Mouse (Mus musculus) neural tube, embryonic 15.5 days (tissue): ENCODE measurements around the gene Whrn. TPM values are rescaled to one million over a fixed set of nuclear protein-coding genes. Genes with fewer than 3 reads are reported as not detected.

Experiments
- ATAC-seq: fragments of 200-750 bp; cut with Nextera tagmentation; 2 replicates; pipeline ENCODE4 v1.8.0; 2017; ENCODE audit warnings: mild to moderate bottlenecking, moderate TSS enrichment, moderate library complexity; ENCODE audit not compliant: low FRiP score
- H3K27ac ChIP-seq: fragments of 300-500 bp; sonication (generic); replicated peaks from 2 replicates; pipeline ENCODE4 v1.5.1; 2015; ENCODE audit warnings: mild to moderate bottlenecking, inconsistent platforms
- H3K27me3 ChIP-seq: fragments of 300-500 bp; sonication (generic); replicated peaks from 2 replicates; pipeline ENCODE4 v1.6.1; 2015; ENCODE audit warnings: inconsistent platforms
- H3K36me3 ChIP-seq: fragments of 300-500 bp; sonication (generic); 2 replicates; pipeline ENCODE4 v1.6.1; 2015; ENCODE audit warnings: inconsistent platforms
- H3K4me1 ChIP-seq: fragments of 300-500 bp; sonication (generic); 2 replicates; pipeline ENCODE4 v1.6.1; 2015; ENCODE audit warnings: inconsistent platforms
- H3K4me2 ChIP-seq: fragments of 300-500 bp; sonication (generic); 2 replicates; pipeline ENCODE4 v1.6.1; 2015; ENCODE audit warnings: inconsistent platforms, mild to moderate bottlenecking, moderate library complexity
- H3K4me3 ChIP-seq: fragments of 300-500 bp; sonication (generic); replicated peaks from 2 replicates; pipeline ENCODE4 v1.5.1; 2015; ENCODE audit warnings: mild to moderate bottlenecking, inconsistent platforms
- H3K9ac ChIP-seq: fragments of 300-500 bp; sonication (generic); replicated peaks from 2 replicates; pipeline ENCODE4 v1.6.1; 2015; ENCODE audit warnings: mild to moderate bottlenecking, inconsistent platforms
- H3K9me3 ChIP-seq: fragments of 300-500 bp; sonication (generic); replicated peaks from 2 replicates; pipeline ENCODE4 v1.6.1; 2016; ENCODE audit warnings: inconsistent platforms
- WGBS: fragments of 180-500 bp; shearing (Covaris S2); methylation state at CpG from one replicate; pipeline ENCODE4 v1.1.7; 2015; ENCODE audit warnings: mixed read lengths; 5-methylcytosine and 5-hydroxymethylcytosine counted together
- polyA plus RNA-seq: library from polyadenylated mRNA; unstranded; fragments of >200 nt; fragmentation: Nextera tagmentation; extraction: Ambion mirVana; gene quantifications from 2 replicates; pipeline ENCODE4 v1.2.1, GENCODE M21; 2015

The Whrn gene
- 5.5 and 5.6 TPM in 2 replicates for polyA plus RNA-seq

DNA sequence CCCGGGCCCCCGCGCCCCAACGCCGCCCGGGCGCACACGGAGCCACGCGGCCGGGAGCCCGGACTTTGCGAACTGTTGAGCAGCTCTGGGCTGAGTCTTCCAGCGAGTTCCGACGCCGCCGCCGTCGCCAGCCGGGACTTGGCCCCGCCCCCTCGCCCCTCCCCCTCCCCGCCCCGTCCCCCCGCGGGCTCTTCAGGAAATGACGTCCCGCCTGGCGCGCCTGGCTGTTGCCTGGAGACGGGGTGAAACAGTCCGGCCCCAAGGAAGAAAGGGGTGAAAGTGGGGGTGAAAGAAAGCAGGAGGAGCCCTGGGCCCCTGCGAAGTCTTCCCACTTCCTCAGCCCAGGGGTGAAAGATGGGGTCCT, at the start of gene Whrn:
Gene Whrn (minus strand): TSS at position 77 of the 364 bp plus-strand sequence.
- peak; percentile 73 for ATAC-seq
- Histone ChIP-seq H3K9ac (peak within 1 kb of the TSS; percentile 53), H3K9me3 (no peaks in the 10 kb centered on the region), H3K27me3 (0 out of 2 replicates have a peak, but pooled peaks cover 3% of the 10 kb centered on the region), H3K4me3 (peak within 1 kb of the TSS; percentile 63), H3K36me3 (no peaks in the 10 kb centered on the region), H3K4me2 (peak within 1 kb of the TSS; percentile 78), H3K27ac (peak within 1 kb of the TSS; percentile 52; the same call in 1 of the 2 replicates), H3K4me1 (peaks cover 46% of the 10 kb centered on the region)
- WGBS = under 1% methylated on average over 16 of the region's 34 CpGs

DNA sequence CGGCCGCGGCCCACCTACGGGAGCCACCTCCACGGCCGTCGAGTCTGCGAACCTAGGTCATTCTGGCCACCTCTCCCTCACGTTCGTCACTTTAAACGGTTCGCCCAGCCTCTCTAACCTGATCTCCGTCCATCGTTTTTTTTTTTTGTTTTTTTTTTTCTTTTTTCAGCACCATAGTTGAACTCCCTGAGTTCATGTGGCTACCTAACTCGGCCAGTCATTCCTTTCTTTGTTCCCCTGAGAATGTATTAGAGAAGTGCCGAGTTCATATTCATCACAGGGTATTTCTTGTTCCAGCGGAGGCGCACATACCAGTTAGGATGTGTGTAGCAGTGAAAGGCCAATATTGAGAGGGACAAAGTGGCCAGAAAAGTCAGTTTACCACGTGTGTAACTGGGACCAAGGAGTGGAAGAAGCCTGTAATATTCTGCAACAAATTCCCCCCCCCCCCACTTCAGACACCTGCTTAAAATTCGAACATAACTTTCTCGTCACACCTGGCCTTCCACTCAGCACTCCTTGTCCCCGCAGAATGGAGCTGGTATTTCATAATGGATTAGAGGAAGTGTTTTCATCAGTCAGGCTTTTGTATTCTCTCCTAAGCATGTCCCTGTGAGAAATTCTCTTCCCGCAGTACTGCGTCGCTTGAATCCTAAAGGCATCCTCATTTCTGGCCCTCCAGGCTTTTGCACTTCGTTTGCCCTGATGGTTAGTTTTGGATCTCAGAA, 49.6 kb upstream of the Whrn start:
- Histone ChIP-seq H3K9ac (peak overlapping the region; percentile 92), H3K4me2 (peak overlapping the region; percentile 69), H3K4me3 (peak overlapping the region; percentile 67), H3K9me3 (no peaks in the 10 kb centered on the region), H3K27ac (peak overlapping the region; percentile 88), H3K36me3 (peaks cover 12% of the 10 kb centered on the region), H3K27me3 (no peaks in the 10 kb centered on the region), H3K4me1 (peaks cover 32% of the 10 kb centered on the region)
- no peak; the same call in 1 of the 2 replicates for ATAC-seq
- 13% methylated on average over 26 of the region's 26 CpGs for WGBS

DNA sequence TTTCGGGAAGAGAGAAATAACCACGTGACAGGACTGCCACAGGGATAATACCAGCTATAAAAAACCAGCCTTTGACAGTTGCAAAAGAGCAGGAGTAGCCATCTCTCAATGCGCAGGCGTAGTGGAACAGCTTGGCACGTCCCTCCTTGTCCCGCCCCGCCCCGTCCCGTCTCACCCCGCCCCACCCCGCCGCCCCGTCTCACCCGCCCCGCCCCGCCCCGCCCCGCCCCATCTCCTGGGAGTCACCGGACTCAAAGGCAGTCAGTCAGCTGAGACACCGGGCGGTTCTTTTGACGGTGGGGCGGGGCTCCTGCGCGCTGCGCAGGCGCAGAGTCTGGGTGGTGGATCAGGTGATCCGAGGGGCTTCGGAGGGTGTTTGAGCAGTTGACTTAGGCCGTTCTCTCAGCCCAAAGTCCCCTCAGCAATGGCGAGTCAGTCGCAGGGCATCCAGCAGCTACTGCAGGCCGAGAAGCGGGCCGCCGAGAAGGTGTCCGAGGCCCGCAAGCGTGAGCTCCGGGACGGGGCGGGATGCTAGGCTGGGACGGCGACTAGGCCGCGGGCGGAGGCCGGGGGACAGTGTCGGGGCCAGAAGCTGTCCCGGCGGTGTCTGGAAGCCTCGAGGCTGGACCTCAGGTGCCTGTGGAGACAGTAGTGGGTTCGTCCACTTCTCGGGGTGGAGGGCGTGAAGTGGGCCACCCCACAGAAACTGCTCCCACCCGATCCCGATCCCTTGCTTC, 48.9 kb upstream of the Whrn start, which contains the start of gene Atp6v1g1:
Gene Atp6v1g1 (plus strand): TSS at position 279 of the 737 bp plus-strand sequence.
- under 1% methylated on average over 53 of the region's 57 CpGs for WGBS

GRCm38 (mm10) chr4:63543746-63544493, 48.1 kb upstream of the Whrn start:
- H3K4me2 ChIP-seq = peak overlapping the region; percentile 69
- H3K27ac ChIP-seq = peak overlapping the region; percentile 88
- H3K4me3 ChIP-seq = peak overlapping the region; percentile 67
- H3K9ac ChIP-seq = no peak overlapping the region
- no peaks in the 10 kb centered on the region for H3K27me3 ChIP-seq
- peaks cover 32% of the 10 kb centered on the region for H3K4me1 ChIP-seq
- H3K9me3 ChIP-seq = no peaks in the 10 kb centered on the region
- H3K36me3 ChIP-seq = peaks cover 2% of the 10 kb centered on the region
- 55% methylated on average over 10 of the region's 10 CpGs for WGBS
- peak; percentile 61 for ATAC-seq

More for the DNA sequence above, 48.9 kb upstream of the Whrn start, which contains the start of gene Atp6v1g1:
- H3K9ac ChIP-seq = peak within 1 kb of the TSS; percentile 92
- peak within 1 kb of the TSS; percentile 67 for H3K4me3 ChIP-seq
- ATAC-seq = peak; percentile 96
- H3K27me3 ChIP-seq = no peaks in the 10 kb centered on the region
- peak within 1 kb of the TSS; percentile 69 for H3K4me2 ChIP-seq
- peaks cover 10% of the 10 kb centered on the region for H3K36me3 ChIP-seq
- no peaks in the 10 kb centered on the region for H3K9me3 ChIP-seq
- peak within 1 kb of the TSS; percentile 88 for H3K27ac ChIP-seq
- peaks cover 32% of the 10 kb centered on the region for H3K4me1 ChIP-seq

DNA sequence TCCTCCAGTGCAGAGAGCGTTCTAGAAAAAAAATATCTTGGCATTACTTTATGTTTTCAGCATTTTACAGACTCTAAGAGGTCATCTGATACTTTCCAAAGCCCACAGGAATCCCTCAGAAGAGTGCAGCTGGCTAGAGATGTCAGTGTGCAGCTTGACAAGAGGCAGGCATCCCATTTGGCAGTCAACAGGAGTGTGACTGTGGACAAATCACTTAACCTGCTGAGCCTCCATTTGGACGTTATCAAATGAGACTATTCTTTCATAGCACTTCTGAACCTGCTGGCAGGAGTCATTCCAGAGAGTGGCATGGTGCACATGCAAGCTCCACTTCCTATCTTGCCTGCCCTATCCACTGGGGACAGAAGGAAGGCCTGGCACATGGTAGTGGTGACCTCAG, 46.4 kb upstream of the Whrn start:
- WGBS = 83% methylated on average over 2 of the region's 2 CpGs
- H3K4me3 ChIP-seq = no peak overlapping the region
- no peak for ATAC-seq
- no peak overlapping the region for H3K4me2 ChIP-seq
- H3K27ac ChIP-seq = no peak overlapping the region
- H3K9me3 ChIP-seq = no peaks in the 10 kb centered on the region
- no peaks in the 10 kb centered on the region for H3K27me3 ChIP-seq
- peaks cover 26% of the 10 kb centered on the region for H3K4me1 ChIP-seq
- H3K36me3 ChIP-seq = no peaks in the 10 kb centered on the region
- no peak overlapping the region for H3K9ac ChIP-seq

- Histone ChIP-seq H3K4me1 (peaks cover 3% of the 10 kb centered on the region; the same call in 1 of the 2 replicates), H3K4me2 (no peak overlapping the region), H3K27me3 (0 out of 2 replicates have a peak, but pooled peaks cover 3% of the 10 kb centered on the region), H3K27ac (no peak overlapping the region), H3K4me3 (no peak overlapping the region), H3K36me3 (no peaks in the 10 kb centered on the region), H3K9ac (no peak overlapping the region), H3K9me3 (no peaks in the 10 kb centered on the region)
- ATAC-seq = peak; percentile 32; the same call in 1 of the 2 replicates
- 67% methylated on average over 4 of the region's 4 CpGs for WGBS
Observed at GRCm38 (mm10) chr4:63537602-63538001, 41.8 kb upstream of the Whrn start.

GRCm38 (mm10) chr4:63530409-63530808, 34.6 kb upstream of the Whrn start:
- H3K4me3 ChIP-seq = no peak overlapping the region
- H3K4me1 ChIP-seq = no peaks in the 10 kb centered on the region
- H3K9ac ChIP-seq = no peak overlapping the region
- 80% methylated on average over 7 of the region's 7 CpGs for WGBS
- H3K4me2 ChIP-seq = no peak overlapping the region
- no peaks in the 10 kb centered on the region for H3K9me3 ChIP-seq
- no peak for ATAC-seq
- H3K27me3 ChIP-seq = 0 out of 2 replicates have a peak, but pooled peaks cover 3% of the 10 kb centered on the region
- H3K36me3 ChIP-seq = no peaks in the 10 kb centered on the region
- H3K27ac ChIP-seq = no peak overlapping the region

DNA sequence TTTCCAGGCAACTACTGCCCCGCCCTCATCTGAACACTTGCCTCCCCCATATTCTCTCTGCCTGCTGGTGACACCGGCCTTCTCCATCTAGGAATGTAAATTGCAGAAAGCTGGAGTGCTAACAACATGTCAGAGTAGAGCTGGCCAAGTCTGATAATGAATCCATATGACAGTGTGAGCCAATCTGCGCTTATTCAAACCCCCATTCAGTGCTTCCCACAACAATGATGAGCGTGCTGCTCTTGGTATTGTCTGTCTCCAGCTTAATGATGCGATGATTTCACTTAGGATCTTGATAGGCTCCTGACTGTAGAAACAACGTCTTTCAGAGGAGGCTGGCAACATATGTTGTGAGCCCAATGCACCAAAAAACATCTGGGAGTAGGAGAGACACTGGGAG, 33.2 kb upstream of the Whrn start:
- ATAC-seq = peak; percentile 61
- Histone ChIP-seq H3K27ac (peak overlapping the region; percentile 23; the same call in 1 of the 2 replicates), H3K27me3 (0 out of 2 replicates have a peak, but pooled peaks cover under 1% of the 10 kb centered on the region), H3K9me3 (no peaks in the 10 kb centered on the region), H3K4me3 (no peak overlapping the region), H3K9ac (no peak overlapping the region), H3K4me1 (no peaks in the 10 kb centered on the region), H3K36me3 (no peaks in the 10 kb centered on the region), H3K4me2 (no peak overlapping the region)
- WGBS = 54% methylated on average over 6 of the region's 6 CpGs

GRCm38 (mm10) chr4:63525514-63525913, 29.7 kb upstream of the Whrn start:
- H3K4me2 ChIP-seq = no peak overlapping the region
- H3K36me3 ChIP-seq = no peaks in the 10 kb centered on the region
- 78% methylated on average over 8 of the region's 8 CpGs for WGBS
- no peaks in the 10 kb centered on the region for H3K27me3 ChIP-seq
- H3K4me3 ChIP-seq = no peak overlapping the region
- H3K9me3 ChIP-seq = no peaks in the 10 kb centered on the region
- no peak for ATAC-seq
- no peak overlapping the region for H3K27ac ChIP-seq
- no peaks in the 10 kb centered on the region for H3K4me1 ChIP-seq
- no peak overlapping the region for H3K9ac ChIP-seq

- Histone ChIP-seq H3K4me3 (no peak overlapping the region), H3K27me3 (no peaks in the 10 kb centered on the region), H3K4me1 (no peaks in the 10 kb centered on the region), H3K27ac (no peak overlapping the region), H3K9me3 (no peaks in the 10 kb centered on the region), H3K9ac (no peak overlapping the region), H3K36me3 (no peaks in the 10 kb centered on the region), H3K4me2 (no peak overlapping the region)
- 65% methylated on average over 2 of the region's 2 CpGs for WGBS
- no peak for ATAC-seq
Observed at GRCm38 (mm10) chr4:63521813-63522419, 26.1 kb upstream of the Whrn start.

DNA sequence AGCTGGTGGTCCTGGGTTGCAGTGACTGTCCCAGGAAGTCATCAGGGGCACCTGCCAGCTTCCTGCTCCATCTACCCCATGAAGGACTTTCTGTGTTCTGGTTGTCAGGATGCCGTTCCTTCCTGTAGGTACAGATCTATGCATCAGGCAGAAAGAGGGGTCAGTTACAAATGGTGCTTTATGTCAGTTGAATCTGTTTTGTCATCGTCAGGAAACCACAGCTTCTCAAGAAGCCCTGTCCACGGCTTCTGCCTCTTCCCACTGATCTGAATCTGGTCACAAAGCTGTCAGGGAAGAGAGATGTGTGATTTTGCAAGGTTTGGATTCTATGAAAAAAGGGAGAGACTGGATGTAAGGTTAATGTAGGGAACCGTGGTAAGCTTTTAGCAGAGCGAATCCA, 19.2 kb upstream of the Whrn start:
- Histone ChIP-seq H3K27me3 (no peaks in the 10 kb centered on the region), H3K4me1 (no peaks in the 10 kb centered on the region), H3K9ac (no peak overlapping the region), H3K9me3 (no peaks in the 10 kb centered on the region), H3K4me3 (no peak overlapping the region), H3K36me3 (no peaks in the 10 kb centered on the region), H3K27ac (no peak overlapping the region), H3K4me2 (no peak overlapping the region)
- WGBS = 86% methylated on average over 5 of the region's 5 CpGs
- ATAC-seq = no peak
